Mouse (Mus musculus): Measurements from ENCODE around the gene Map2k2. TPM values are rescaled to one million over a fixed set of nuclear protein-coding genes. Genes with fewer than 3 reads are reported as not detected.

Map2k2 gene
- polyA plus RNA-seq, 2 experiments = 60.3 to 90.0 TPM

DNA sequence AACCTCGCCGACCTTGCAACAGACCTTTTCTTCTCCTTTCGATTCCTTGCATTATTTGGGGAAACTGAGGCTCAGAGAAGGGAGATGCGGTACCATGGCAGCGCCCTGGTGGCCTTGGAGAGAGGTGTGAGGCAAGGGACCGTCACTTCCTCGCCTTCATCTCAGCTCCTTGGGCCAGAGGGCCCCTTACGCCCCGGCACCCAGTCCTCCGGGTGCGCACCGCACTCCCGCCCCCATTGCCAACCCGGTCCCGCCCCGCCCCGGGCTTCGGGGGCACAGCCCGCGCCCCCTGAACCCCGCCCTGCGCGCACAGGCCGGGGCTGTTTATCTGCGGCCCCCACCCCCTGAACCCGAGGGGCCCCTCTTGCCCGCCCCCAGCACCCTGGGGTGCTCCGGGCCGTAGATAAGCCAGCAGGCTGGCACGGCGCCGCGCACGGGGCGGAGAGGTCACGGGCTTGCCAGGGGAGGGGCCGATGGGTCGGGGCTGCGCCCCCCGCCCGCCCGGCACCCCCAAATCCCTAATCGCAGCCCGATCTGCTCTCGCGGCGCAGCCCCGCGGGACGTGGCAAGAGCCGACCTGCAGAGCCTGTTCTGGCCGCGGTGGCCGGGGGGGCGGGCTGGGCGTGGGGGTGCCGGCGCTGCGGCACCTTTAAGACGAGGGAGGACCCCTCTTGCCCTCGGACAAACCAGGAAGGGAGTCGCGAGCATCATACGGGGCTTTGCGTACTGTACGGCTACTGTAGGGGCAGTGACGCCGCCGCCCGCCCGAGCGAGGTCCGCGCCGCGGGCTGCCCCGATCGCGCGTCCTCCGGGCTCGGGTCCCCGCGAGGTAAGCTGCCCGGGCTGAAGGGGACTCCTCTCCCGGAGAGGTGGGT, 30.4 kb downstream of the Map2k2 start:
- Histone ChIP-seq H3K27me3 (ENCODE audit: control insufficient read depth, insufficient read depth, low read length) (no peaks in the 10 kb centered on the region), H3K4me1 (replicated peaks; ENCODE audit: control insufficient read depth in 2 of 2, insufficient read depth in 2 of 2, low read length in 1 of 2) (peaks cover 32 to 37% of the 10 kb centered on the region in 2 experiments), H3K9ac (replicated peaks) (peak overlapping the region; percentile 99), H3K9me3 (ENCODE audit: control insufficient read depth, low read length) (no peaks in the 10 kb centered on the region), H3K27ac (peak overlapping the region; percentile 80), H3K36me3 (replicated peaks; ENCODE audit: control insufficient read depth, insufficient read depth, low read depth) (no peaks in the 10 kb centered on the region; the same call in 1 of the 2 replicates), H3K4me2 (ENCODE audit: low read depth) (peak overlapping the region; percentile 93), H3K4me3 (ENCODE audit: insufficient read depth in 1 of 2, low read depth in 2 of 2, low read length in 2 of 2) (peak overlapping the region; percentile 80)
- ATAC-seq (ENCODE audit: insufficient read depth) (peak; percentile 72), DNase-seq (ENCODE audit: low read depth in 3 of 3, low spot score in 3 of 3) (peak; percentile 75 to 82 (median 78))
- under 1% methylated on average over 86 of the region's 86 CpGs for WGBS (ENCODE audit: insufficient replicate concordance)
- TF ChIP-seq EP300 (IDR thresholded peaks at IDR 0.05; ENCODE audit: low read depth) = peak; percentile 61; the same call in 1 of the 2 replicates
- peak; percentile 32 for TF ChIP-seq CTCF (IDR thresholded peaks at IDR 0.05; ENCODE audit: low read depth)

DNA sequence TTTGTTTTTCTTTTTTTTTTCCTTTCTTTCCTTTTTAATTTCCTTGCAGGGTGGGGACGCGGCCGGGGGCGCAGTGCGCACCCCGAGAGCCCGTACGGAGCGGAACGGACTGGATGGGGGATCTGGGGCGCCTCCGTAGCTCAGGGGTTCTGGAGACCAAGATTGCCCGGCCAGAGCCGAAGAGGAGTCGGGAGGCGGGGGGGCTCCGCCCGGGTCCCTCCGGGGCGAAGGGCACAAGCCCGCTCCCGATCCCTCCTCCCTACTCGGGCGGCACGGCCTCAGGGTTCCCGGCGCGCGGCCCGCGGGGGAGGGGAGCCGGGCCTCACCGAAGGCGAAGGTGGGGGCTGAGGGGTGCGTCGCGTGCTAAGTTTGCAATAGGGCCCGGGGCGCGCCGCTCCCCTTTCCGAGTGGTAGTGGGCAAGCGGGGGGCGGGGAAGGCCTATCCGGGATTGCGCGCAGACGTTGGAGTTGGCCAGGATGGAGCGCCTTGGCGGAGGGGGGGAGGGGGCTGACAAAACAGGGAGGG, 31.1 kb downstream of the Map2k2 start:
- TF ChIP-seq EP300 (IDR thresholded peaks at IDR 0.05; ENCODE audit: low read depth) (no peak), CTCF (IDR thresholded peaks at IDR 0.05; ENCODE audit: low read depth) (no peak)
- WGBS (ENCODE audit: insufficient replicate concordance) = 1% methylated on average over 42 of the region's 50 CpGs
- H3K4me2 ChIP-seq (ENCODE audit: low read depth) = peak overlapping the region; percentile 93
- peaks cover 37 to 44% of the 10 kb centered on the region in 2 experiments for H3K4me1 ChIP-seq (replicated peaks; ENCODE audit: control insufficient read depth in 2 of 2, insufficient read depth in 2 of 2, low read length in 1 of 2)
- ATAC-seq (ENCODE audit: insufficient read depth) (peak; percentile 4; the same call in 1 of the 2 replicates), DNase-seq (ENCODE audit: low read depth in 3 of 3, low spot score in 3 of 3) (peak; percentile 57 to 67 (median 62))
- H3K9ac ChIP-seq (replicated peaks) = peak overlapping the region; percentile 99
- peak overlapping the region; percentile 80 for H3K27ac ChIP-seq
- H3K36me3 ChIP-seq (replicated peaks; ENCODE audit: control insufficient read depth, insufficient read depth, low read depth) = peaks cover 3% of the 10 kb centered on the region
- H3K9me3 ChIP-seq (ENCODE audit: control insufficient read depth, low read length) = no peaks in the 10 kb centered on the region
- H3K4me3 ChIP-seq (ENCODE audit: insufficient read depth in 1 of 2, low read depth in 2 of 2, low read length in 2 of 2) = peak overlapping the region; percentile 80
- H3K27me3 ChIP-seq (ENCODE audit: control insufficient read depth, insufficient read depth, low read length) = no peaks in the 10 kb centered on the region

GRCm38 (mm10) chr10:81137252-81138130, 31.8 kb downstream of the Map2k2 start:
- under 1% methylated on average over 57 of the region's 89 CpGs for WGBS (ENCODE audit: insufficient replicate concordance)
- DNase-seq (ENCODE audit: low read depth in 3 of 3, low spot score in 3 of 3) = peak; percentile 97 to 98 (median 97)
- Histone ChIP-seq H3K4me3 (ENCODE audit: insufficient read depth in 1 of 2, low read depth in 2 of 2, low read length in 2 of 2) (peak overlapping the region; percentile 80 to 87), H3K27me3 (ENCODE audit: control insufficient read depth, insufficient read depth, low read length) (no peaks in the 10 kb centered on the region), H3K27ac (peak overlapping the region; percentile 80), H3K4me1 (replicated peaks; ENCODE audit: control insufficient read depth in 2 of 2, insufficient read depth in 2 of 2, low read length in 1 of 2) (peaks cover 40 to 46% of the 10 kb centered on the region in 2 experiments), H3K9ac (replicated peaks) (peak overlapping the region; percentile 99), H3K36me3 (replicated peaks; ENCODE audit: control insufficient read depth, insufficient read depth, low read depth) (peaks cover 8% of the 10 kb centered on the region), H3K9me3 (ENCODE audit: control insufficient read depth, low read length) (no peaks in the 10 kb centered on the region), H3K4me2 (ENCODE audit: low read depth) (peak overlapping the region; percentile 93)
- peak; percentile 77 for ATAC-seq (ENCODE audit: insufficient read depth)
- TF ChIP-seq EP300 (IDR thresholded peaks at IDR 0.05; ENCODE audit: low read depth) (peak; percentile 24; the same call in 1 of the 2 replicates), CTCF (IDR thresholded peaks at IDR 0.05; ENCODE audit: low read depth) (no peak)

DNA sequence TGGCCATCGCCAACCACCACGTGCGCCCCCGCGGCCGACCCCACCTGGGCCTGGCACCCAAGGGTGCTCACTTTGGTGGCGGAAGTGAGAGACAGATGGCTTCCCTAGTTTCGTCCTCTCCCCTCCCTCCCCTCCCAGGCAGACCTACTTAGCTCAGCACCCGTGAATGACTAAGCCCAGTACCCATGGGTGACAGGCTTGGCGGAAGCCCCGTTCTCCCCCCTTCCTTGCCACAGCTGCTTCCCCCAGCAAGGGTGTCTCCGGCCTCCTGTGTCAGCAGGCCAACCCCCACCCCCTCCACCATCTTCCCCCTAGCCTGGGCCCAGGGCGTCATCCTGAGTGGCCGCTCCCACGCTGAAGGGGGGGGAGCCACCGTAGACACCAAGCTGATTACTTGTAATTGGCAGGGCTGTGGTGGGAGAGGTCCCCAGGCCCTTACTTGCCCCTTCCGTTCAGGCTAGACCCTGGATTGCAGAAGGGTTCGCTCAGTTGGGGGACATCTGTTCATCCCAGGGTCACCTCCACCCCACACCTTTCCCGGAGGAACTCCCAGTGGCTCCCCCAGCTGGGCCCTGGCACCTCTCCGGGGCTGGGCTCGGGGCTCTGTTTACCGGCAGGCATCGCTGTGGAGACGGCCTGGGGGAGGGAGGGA, 32.5 kb downstream of the Map2k2 start:
- H3K36me3 ChIP-seq (replicated peaks; ENCODE audit: control insufficient read depth, insufficient read depth, low read depth) = peaks cover 13% of the 10 kb centered on the region
- no peaks in the 10 kb centered on the region for H3K27me3 ChIP-seq (ENCODE audit: control insufficient read depth, insufficient read depth, low read length)
- ATAC-seq (ENCODE audit: insufficient read depth) (no peak), DNase-seq (ENCODE audit: low read depth in 3 of 3, low spot score in 3 of 3) (peak in 1 of 3 experiments; percentile 44)
- peaks cover 40 to 46% of the 10 kb centered on the region in 2 experiments for H3K4me1 ChIP-seq (replicated peaks; ENCODE audit: control insufficient read depth in 2 of 2, insufficient read depth in 2 of 2, low read length in 1 of 2)
- no peaks in the 10 kb centered on the region for H3K9me3 ChIP-seq (ENCODE audit: control insufficient read depth, low read length)
- H3K4me3 ChIP-seq (ENCODE audit: insufficient read depth in 1 of 2, low read depth in 2 of 2, low read length in 2 of 2) = peak overlapping the region; percentile 65 to 87
- under 1% methylated on average over 18 of the region's 24 CpGs for WGBS (ENCODE audit: insufficient replicate concordance)
- H3K4me2 ChIP-seq (ENCODE audit: low read depth) = peak overlapping the region; percentile 91
- TF ChIP-seq EP300 (IDR thresholded peaks at IDR 0.05; ENCODE audit: low read depth) (no peak), CTCF (IDR thresholded peaks at IDR 0.05; ENCODE audit: low read depth) (no peak)
- peak overlapping the region; percentile 87 for H3K9ac ChIP-seq (replicated peaks)
- H3K27ac ChIP-seq = peak overlapping the region; percentile 75

Data from liver, embryonic 14.5 days (tissue).